Mouse (Mus musculus) heart, adult 8-10 months (tissue): ENCODE data around the gene Cyth1. TPM values are rescaled to one million over a fixed set of nuclear protein-coding genes. Genes with fewer than 3 reads are reported as not detected.

Source experiments
- DNase-seq: peaks from one replicate; pipeline ENCODE4 v3.0.0; 2022; ENCODE audit warnings: low spot score
- total RNA-seq, 4 experiments: library from RNA; stranded (reverse); gene quantifications; 2 replicates each; pipeline ENCODE4 v1.2.4; 2022

Gene Cyth1
- total RNA-seq, 4 experiments from 2014 or later: 34.5 to 56.9 (median 50.9) TPM

GRCm38 (mm10) chr11:118158753-118159152 is 89.6 kb downstream of the Cyth1 start:
- DNase-seq: no peak

- DNase-seq: no peak
These were observed 91.8 kb downstream of the Cyth1 start for GRCm38 (mm10) chr11:118156480-118157060.

GRCm38 (mm10) chr11:118152964-118153363 is 95.4 kb downstream of the Cyth1 start:
- no peak for DNase-seq

- no peak for DNase-seq
These were observed 96.8 kb downstream of the Cyth1 start for GRCm38 (mm10) chr11:118151423-118152180.

- no peak for DNase-seq
These were observed 98.2 kb downstream of the Cyth1 start for GRCm38 (mm10) chr11:118150115-118150701.

- DNase-seq: no peak
These were observed 100.3 kb downstream of the Cyth1 start for GRCm38 (mm10) chr11:118147877-118148637.

- no peak for DNase-seq
These were observed 101.9 kb downstream of the Cyth1 start for GRCm38 (mm10) chr11:118146446-118146845.

- peak; percentile 90 for DNase-seq
These were observed 102.5 kb downstream of the Cyth1 start for GRCm38 (mm10) chr11:118145771-118146351.

GRCm38 (mm10) chr11:118145092-118145491 is 103.3 kb downstream of the Cyth1 start:
- no peak for DNase-seq

GRCm38 (mm10) chr11:118143731-118144130 is 104.7 kb downstream of the Cyth1 start:
- no peak for DNase-seq

- no peak for DNase-seq
These were observed 105.7 kb downstream of the Cyth1 start for GRCm38 (mm10) chr11:118142547-118143165.

- peak; percentile 53 for DNase-seq
These were observed 107.4 kb downstream of the Cyth1 start for GRCm38 (mm10) chr11:118140771-118141565.

- no peak for DNase-seq
These were observed 110.0 kb downstream of the Cyth1 start for GRCm38 (mm10) chr11:118138347-118138746.

- DNase-seq: no peak
These were observed 112.2 kb downstream of the Cyth1 start for GRCm38 (mm10) chr11:118136172-118136632.

GRCm38 (mm10) chr11:118135271-118135670 is 113.1 kb downstream of the Cyth1 start:
- no peak for DNase-seq

- no peak for DNase-seq
These were observed 114.6 kb downstream of the Cyth1 start for GRCm38 (mm10) chr11:118133752-118134169.

- DNase-seq: no peak
These were observed 115.2 kb downstream of the Cyth1 start for GRCm38 (mm10) chr11:118133133-118133751.

GRCm38 (mm10) chr11:118132136-118132535 is 116.3 kb downstream of the Cyth1 start:
- peak; percentile 30 for DNase-seq

- DNase-seq: no peak
These were observed 117.9 kb downstream of the Cyth1 start, which contains the start of gene Dnah17 for GRCm38 (mm10) chr11:118130534-118130933. TSS of gene Dnah17 (minus strand) at chr11:118130634.

GRCm38 (mm10) chr11:118129812-118130211 is 118.6 kb downstream of the Cyth1 start:
- DNase-seq: no peak
